Mouse (Mus musculus) kidney, postnatal 4 days (tissue): Measurements from ENCODE around the gene Spag17.
"Not testable (repeated sequence)": the region's sequence is repeated elsewhere in the genome, so short reads cannot be mapped to it uniquely, and the experiment has no call there.

Source experiments
- DNase-seq, 2 experiments: peaks; one replicate each; pipeline ENCODE4 v3.0.0; 2021; ENCODE audit warnings: mixed read lengths in 2 of 2

Gene Spag17

GRCm38 (mm10) chr3:99885187-99885811, at the start of gene Spag17:
Gene Spag17, plus strand, starts transcription at chr3:99885406.
- DNase-seq = peak; percentile 64 to 75

GRCm38 (mm10) chr3:99842333-99842732, 42.9 kb upstream of the Spag17 start:
- DNase-seq = no peak

- DNase-seq = no peak
These were observed 42.4 kb upstream of the Spag17 start for GRCm38 (mm10) chr3:99842808-99843207.

- no peak for DNase-seq
These were observed 42.0 kb upstream of the Spag17 start for GRCm38 (mm10) chr3:99843233-99843632.

GRCm38 (mm10) chr3:99850926-99851325, 34.3 kb upstream of the Spag17 start:
- no peak for DNase-seq

- DNase-seq = no peak
These were observed 30.6 kb upstream of the Spag17 start for GRCm38 (mm10) chr3:99854595-99854994.

- DNase-seq = peak; percentile 26 to 27
These were observed 26.3 kb upstream of the Spag17 start for GRCm38 (mm10) chr3:99858922-99859321.

GRCm38 (mm10) chr3:99864706-99865105, 20.5 kb upstream of the Spag17 start:
- DNase-seq = no peak

GRCm38 (mm10) chr3:99875137-99875536, 10.1 kb upstream of the Spag17 start:
- DNase-seq = no peak

- no peak for DNase-seq
These were observed 3.7 kb upstream of the Spag17 start for GRCm38 (mm10) chr3:99881498-99881897.

- no peak for DNase-seq
These were observed 1.1 kb upstream of the Spag17 start for GRCm38 (mm10) chr3:99883988-99884564.

- DNase-seq = not testable (repeated sequence)
These were observed 9.5 kb downstream of the Spag17 start for GRCm38 (mm10) chr3:99894741-99895140.

GRCm38 (mm10) chr3:99913809-99914439, 28.7 kb downstream of the Spag17 start:
- DNase-seq = no peak

GRCm38 (mm10) chr3:99922944-99923343, 37.7 kb downstream of the Spag17 start:
- DNase-seq = peak in 1 of 2 experiments; percentile 5

GRCm38 (mm10) chr3:99930920-99931620, 45.9 kb downstream of the Spag17 start:
- peak; percentile 52 to 62 for DNase-seq

- peak; percentile 64 to 67 for DNase-seq
These were observed 51.0 kb downstream of the Spag17 start for GRCm38 (mm10) chr3:99936159-99936558.

GRCm38 (mm10) chr3:99938611-99939286, 53.5 kb downstream of the Spag17 start:
- DNase-seq = peak; percentile 78

GRCm38 (mm10) chr3:99945171-99945570, 60.0 kb downstream of the Spag17 start:
- no peak for DNase-seq

GRCm38 (mm10) chr3:99954039-99954602, 68.9 kb downstream of the Spag17 start:
- DNase-seq = no peak

- DNase-seq = no peak
These were observed 71.3 kb downstream of the Spag17 start for GRCm38 (mm10) chr3:99956517-99956916.

- DNase-seq = no peak
These were observed 74.7 kb downstream of the Spag17 start for GRCm38 (mm10) chr3:99959805-99960485.

- DNase-seq = no peak
These were observed 79.1 kb downstream of the Spag17 start for GRCm38 (mm10) chr3:99964345-99964744.
